Mouse (Mus musculus) spleen, adult 2 months (tissue): ENCODE data around the gene Arhgap27. TPM values are rescaled to one million over a fixed set of nuclear protein-coding genes. Genes with fewer than 3 reads are reported as not detected.
"Not testable (repeated sequence)": the region's sequence is repeated elsewhere in the genome, so short reads cannot be mapped to it uniquely, and the experiment has no call there.

Source experiments
- DNase-seq, 2 experiments: peaks; one replicate each; pipeline versions ENCODE4 v3.0.0 to v3.0.0-alpha.2; 2012 to 2021; ENCODE audit warnings: low spot score in 2 of 2, low read depth in 1 of 2
- H3K27ac ChIP-seq: fragments of 200-500 bp; 2 replicates; pipeline ENCODE4 v1.5.1; 2012; ENCODE audit warnings: low read length, inconsistent platforms; ENCODE audit not compliant: insufficient read depth
- H3K27me3 ChIP-seq: fragments of 200-500 bp; 2 replicates; pipeline ENCODE4 v1.6.1; 2012; ENCODE audit warnings: mild to moderate bottlenecking, moderate library complexity, low read length, inconsistent platforms; ENCODE audit not compliant: control insufficient read depth, insufficient read depth
- H3K36me3 ChIP-seq: fragments of 200-500 bp; 2 replicates; pipeline ENCODE4 v1.6.1; 2012; ENCODE audit warnings: mild to moderate bottlenecking, low read length, inconsistent platforms; ENCODE audit not compliant: control insufficient read depth, insufficient read depth
- H3K4me1 ChIP-seq: fragments of 200-500 bp; 2 replicates; pipeline ENCODE4 v1.6.1; 2011; ENCODE audit warnings: inconsistent platforms; ENCODE audit not compliant: control insufficient read depth, insufficient read depth, insufficient read length
- H3K4me3 ChIP-seq: fragments of 200-500 bp; 2 replicates; pipeline ENCODE4 v1.5.1; 2011; ENCODE audit warnings: mild to moderate bottlenecking, inconsistent platforms; ENCODE audit not compliant: insufficient read depth, insufficient read length; ENCODE audit errors: extremely low read depth
- CTCF ChIP-seq: fragments of 200-500 bp; IDR thresholded peaks from 2 replicates; pipeline ENCODE4 v1.5.1; 2011; ENCODE audit warnings: mild to moderate bottlenecking, inconsistent platforms; ENCODE audit not compliant: insufficient read depth, insufficient read length, insufficient replicate concordance; ENCODE audit errors: extremely low read depth
- POLR2A ChIP-seq: fragments of 200-500 bp; IDR thresholded peaks from 2 replicates; pipeline ENCODE4 v1.6.1; 2011; ENCODE audit warnings: low read depth, low read length, inconsistent platforms
- WGBS: fragments of 180-500 bp; shearing (Covaris S2); methylation state at CpG from one replicate; pipeline ENCODE4 v1.1.7; 2018; 5-methylcytosine and 5-hydroxymethylcytosine counted together
- polyA plus RNA-seq: library from polyadenylated mRNA; depleted of rRNA; stranded (reverse); fragments of >200 nt; gene quantifications from 2 replicates; pipeline ENCODE4 v1.2.3, GENCODE M21; 2012; rRNA removed

Arhgap27 gene
- polyA plus RNA-seq = 90.0 and 101 TPM in 2 replicates

- Histone ChIP-seq H3K4me1 (peaks cover 30% of the 10 kb centered on the region), H3K27me3 (0 out of 2 replicates have a peak, but pooled peaks cover 2% of the 10 kb centered on the region), H3K36me3 (peaks cover 12% of the 10 kb centered on the region), H3K27ac (peak within 1 kb of the TSS; percentile 53), H3K4me3 (peak within 1 kb of the TSS; percentile 58)
- 4% methylated on average over 35 of the region's 35 CpGs for WGBS
- peak in 1 of 2 experiments; percentile 64 for DNase-seq
- no peak; the same call in 1 of the 2 replicates for TF ChIP-seq POLR2A
- no peak for TF ChIP-seq CTCF
Measured at GRCm38 (mm10) chr11:103363214-103364148, at the start of gene Arhgap27. TSS of gene Arhgap27 (minus strand) at chr11:103363692.

GRCm38 (mm10) chr11:103412950-103413423 is 49.5 kb upstream of the Arhgap27 start:
- Histone ChIP-seq H3K4me1 (peaks cover 8% of the 10 kb centered on the region; the same call in 1 of the 2 replicates), H3K27me3 (no peaks in the 10 kb centered on the region), H3K4me3 (peak overlapping the region; percentile 65), H3K27ac (peak overlapping the region; percentile 97), H3K36me3 (peaks cover 4% of the 10 kb centered on the region)
- peak; percentile 76 to 94 for DNase-seq
- WGBS = 4% methylated on average over 14 of the region's 14 CpGs
- TF ChIP-seq CTCF (no peak), POLR2A (no peak)

GRCm38 (mm10) chr11:103411981-103412949 is 48.8 kb upstream of the Arhgap27 start, which contains the start of gene Plekhm1:
TSS of gene Plekhm1 (minus strand) at chr11:103412687.
- Histone ChIP-seq H3K27me3 (no peaks in the 10 kb centered on the region), H3K27ac (peak within 1 kb of the TSS; percentile 97), H3K4me3 (peak within 1 kb of the TSS; percentile 90), H3K36me3 (peaks cover 4% of the 10 kb centered on the region), H3K4me1 (peaks cover 8% of the 10 kb centered on the region; the same call in 1 of the 2 replicates)
- WGBS = under 1% methylated on average over 67 of the region's 67 CpGs
- TF ChIP-seq POLR2A (peak; percentile 52; the same call in 1 of the 2 replicates), CTCF (no peak)
- DNase-seq = peak; percentile 94 to 96

DNA sequence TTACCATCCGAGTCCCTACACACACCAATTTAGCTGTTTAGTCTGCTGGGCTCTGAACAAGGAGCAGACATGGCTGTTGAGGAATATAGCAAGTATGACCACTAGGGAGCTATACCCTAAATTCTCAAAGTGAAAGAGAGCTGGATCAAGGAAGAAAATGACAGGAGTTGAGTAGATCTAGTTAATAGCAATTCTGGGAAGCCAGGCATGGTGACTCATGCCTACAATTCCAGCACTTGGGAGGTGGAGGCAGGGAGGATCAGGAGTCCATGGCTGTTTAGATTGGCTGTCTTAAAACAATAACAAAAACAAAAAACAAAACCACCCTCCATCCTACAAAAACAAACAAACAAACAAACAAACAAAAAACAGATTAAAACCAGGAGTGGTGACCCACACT is 47.8 kb upstream of the Arhgap27 start:
- no peak overlapping the region for H3K27ac ChIP-seq
- peaks cover 6% of the 10 kb centered on the region for H3K36me3 ChIP-seq
- 84% methylated on average over 1 of the region's 1 CpGs for WGBS
- no peak for DNase-seq
- no peak for TF ChIP-seq POLR2A
- TF ChIP-seq CTCF = no peak
- H3K4me3 ChIP-seq = no peak overlapping the region
- H3K27me3 ChIP-seq = no peaks in the 10 kb centered on the region
- peaks cover 8% of the 10 kb centered on the region; the same call in 1 of the 2 replicates for H3K4me1 ChIP-seq

GRCm38 (mm10) chr11:103408880-103409279 is 45.4 kb upstream of the Arhgap27 start:
- 95% methylated on average over 13 of the region's 13 CpGs for WGBS
- H3K36me3 ChIP-seq = peaks cover 8% of the 10 kb centered on the region
- H3K27ac ChIP-seq = no peak overlapping the region

DNA sequence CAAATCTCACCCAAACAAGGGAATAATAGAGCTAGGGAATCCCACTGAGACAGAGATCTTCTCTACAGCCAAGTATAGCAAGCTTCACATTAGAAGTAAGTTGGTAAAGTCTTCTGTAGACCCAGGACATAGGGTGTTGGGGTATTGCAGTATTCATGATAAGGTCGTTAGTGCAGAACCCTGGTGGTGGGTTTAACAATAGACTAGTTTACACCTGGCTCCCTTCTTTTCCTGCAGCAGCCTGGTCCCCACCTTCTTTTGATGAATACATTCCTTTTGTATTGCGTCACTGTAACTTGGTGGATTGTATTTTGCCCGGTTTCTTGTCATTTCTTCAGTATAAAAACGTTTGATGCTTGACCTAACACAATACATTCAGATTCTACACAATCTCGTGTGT is 43.6 kb upstream of the Arhgap27 start:
- DNase-seq, H3K4me1 ChIP-seq, H3K4me3 ChIP-seq, H3K27me3 ChIP-seq, H3K27ac ChIP-seq: not testable (repeated sequence)
- 91% methylated on average over 5 of the region's 5 CpGs for whole genome bisulfite sequencing
- H3K36me3 ChIP-seq = peaks cover 12% of the 10 kb centered on the region

More at GRCm38 (mm10) chr11:103408880-103409279, 45.4 kb upstream of the Arhgap27 start:
- Histone ChIP-seq H3K4me1 (peaks cover 8% of the 10 kb centered on the region; the same call in 1 of the 2 replicates), H3K4me3 (no peak overlapping the region), H3K27me3 (no peaks in the 10 kb centered on the region)
- no peak for TF ChIP-seq POLR2A
- no peak for TF ChIP-seq CTCF
- no peak for DNase-seq
